Mouse (Mus musculus): ENCODE results near the gene Sorbs2. TPM values are rescaled to one million over a fixed set of nuclear protein-coding genes. Genes with fewer than 3 reads are reported as not detected.

Sorbs2 gene
- polyA plus RNA-seq, 1 experiment from 2014 or later: 16.7 TPM

DNA sequence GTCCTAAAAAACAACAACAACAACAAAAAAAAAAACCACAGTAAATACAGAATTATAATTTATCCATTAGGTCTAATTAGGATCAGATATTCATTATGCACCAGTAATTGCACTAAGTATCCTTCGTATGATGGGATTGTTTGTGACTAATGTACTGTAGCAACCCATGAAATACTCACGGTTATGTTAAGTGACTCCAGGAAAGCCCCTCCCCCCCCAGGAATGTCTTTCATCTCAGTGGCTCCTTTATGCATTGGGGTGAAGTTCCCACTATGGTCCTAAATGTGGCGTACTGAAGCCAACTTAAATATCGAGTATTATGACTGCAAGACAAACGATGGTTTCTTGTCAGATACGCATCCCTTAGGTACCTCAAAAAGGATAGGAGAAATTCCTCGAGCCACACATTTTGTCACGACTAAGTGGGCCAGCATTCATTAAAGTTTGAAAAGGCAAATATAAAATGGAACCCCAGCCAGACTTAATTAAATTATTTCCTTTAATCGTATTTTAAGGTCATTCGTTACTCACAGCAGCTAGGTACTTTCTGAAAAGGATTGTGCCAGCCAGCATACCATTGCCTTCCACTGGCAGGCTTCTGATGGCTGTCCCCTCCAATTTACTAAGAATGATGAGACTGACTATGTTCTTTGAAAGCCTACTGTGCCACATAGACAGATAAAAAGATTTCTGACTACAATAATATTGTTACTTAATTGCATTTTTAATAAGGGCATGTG, 169.7 kb downstream of the Sorbs2 start:
- H3K4me3 ChIP-seq: no peak overlapping the region
- no peak for DNase-seq (ENCODE audit: low spot score)
- H3K27me3 ChIP-seq (ENCODE audit: low read depth, poor library complexity, severe bottlenecking): no peaks in the 10 kb centered on the region
- H3K27ac ChIP-seq: no peak overlapping the region
- H3K36me3 ChIP-seq: no peaks in the 10 kb centered on the region
- 60% methylated on average over 10 of the region's 10 CpGs for WGBS
- H3K4me1 ChIP-seq: peaks cover 18% of the 10 kb centered on the region
- no peaks in the 10 kb centered on the region for H3K9me3 ChIP-seq (replicated peaks)

DNA sequence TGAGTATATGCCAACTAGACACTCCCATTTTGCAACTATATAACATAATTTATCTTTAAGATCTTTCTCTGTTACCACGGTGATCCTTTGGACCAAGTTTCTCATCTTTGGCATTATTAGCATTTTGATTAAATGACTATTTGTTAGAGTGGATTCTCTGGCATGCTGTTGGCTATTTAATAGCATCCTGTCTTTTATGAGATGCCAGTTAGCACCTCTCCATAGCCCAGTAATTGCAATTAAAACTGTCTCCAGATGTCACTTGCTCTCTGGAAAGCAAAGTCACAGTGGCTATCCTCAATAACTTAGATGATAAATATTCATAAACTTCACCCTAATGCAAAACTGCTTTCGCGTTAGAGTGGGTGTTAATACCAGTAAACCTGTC, 170.3 kb downstream of the Sorbs2 start:
- no peaks in the 10 kb centered on the region for H3K27me3 ChIP-seq (ENCODE audit: low read depth, poor library complexity, severe bottlenecking)
- H3K27ac ChIP-seq: no peak overlapping the region
- DNase-seq (ENCODE audit: low spot score): no peak
- H3K9me3 ChIP-seq (replicated peaks): no peaks in the 10 kb centered on the region
- peaks cover 18% of the 10 kb centered on the region for H3K4me1 ChIP-seq
- WGBS: 71% methylated on average over 3 of the region's 3 CpGs
- no peaks in the 10 kb centered on the region for H3K36me3 ChIP-seq
- H3K4me3 ChIP-seq: no peak overlapping the region

GRCm38 (mm10) chr8:45681171-45681570, 173.6 kb downstream of the Sorbs2 start:
- Histone ChIP-seq H3K9me3 (replicated peaks) (no peaks in the 10 kb centered on the region), H3K27ac (no peak overlapping the region), H3K27me3 (ENCODE audit: low read depth, poor library complexity, severe bottlenecking) (no peaks in the 10 kb centered on the region), H3K4me3 (no peak overlapping the region), H3K36me3 (no peaks in the 10 kb centered on the region), H3K4me1 (peaks cover 18% of the 10 kb centered on the region)
- no peak for DNase-seq (ENCODE audit: low spot score)
- WGBS: 69% methylated on average over 3 of the region's 3 CpGs

DNA sequence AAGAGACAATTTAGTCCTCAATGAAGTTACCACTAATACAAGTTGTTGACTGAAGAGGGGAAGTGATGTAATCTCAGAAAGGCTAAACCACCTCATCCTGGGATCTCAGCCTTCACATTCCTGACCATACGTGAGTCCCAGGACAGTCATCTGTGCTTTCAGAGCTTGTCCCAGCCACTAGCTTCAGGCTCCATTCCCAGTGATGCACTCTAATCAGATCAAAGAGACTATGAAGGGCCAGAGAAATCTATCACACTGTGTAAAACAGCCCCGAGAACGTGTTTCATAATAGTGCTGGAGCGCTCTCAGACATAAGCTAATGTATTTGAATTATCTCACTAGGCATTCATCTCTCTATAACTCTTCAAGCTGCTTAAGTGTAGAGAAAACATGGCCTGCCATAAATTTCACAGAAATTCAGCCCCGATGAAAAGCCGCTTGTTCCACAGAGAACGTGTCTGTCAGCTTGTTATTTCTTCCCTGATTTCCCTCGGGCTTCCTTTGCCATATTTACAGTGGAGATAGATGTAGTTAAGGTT, 175.3 kb downstream of the Sorbs2 start:
- H3K27me3 ChIP-seq (ENCODE audit: low read depth, poor library complexity, severe bottlenecking): no peaks in the 10 kb centered on the region
- 84% methylated on average over 8 of the region's 8 CpGs for WGBS
- no peak overlapping the region for H3K27ac ChIP-seq
- H3K36me3 ChIP-seq: no peaks in the 10 kb centered on the region
- H3K9me3 ChIP-seq (replicated peaks): no peaks in the 10 kb centered on the region
- DNase-seq (ENCODE audit: low spot score): no peak
- no peak overlapping the region for H3K4me3 ChIP-seq
- peaks cover 14% of the 10 kb centered on the region for H3K4me1 ChIP-seq

DNA sequence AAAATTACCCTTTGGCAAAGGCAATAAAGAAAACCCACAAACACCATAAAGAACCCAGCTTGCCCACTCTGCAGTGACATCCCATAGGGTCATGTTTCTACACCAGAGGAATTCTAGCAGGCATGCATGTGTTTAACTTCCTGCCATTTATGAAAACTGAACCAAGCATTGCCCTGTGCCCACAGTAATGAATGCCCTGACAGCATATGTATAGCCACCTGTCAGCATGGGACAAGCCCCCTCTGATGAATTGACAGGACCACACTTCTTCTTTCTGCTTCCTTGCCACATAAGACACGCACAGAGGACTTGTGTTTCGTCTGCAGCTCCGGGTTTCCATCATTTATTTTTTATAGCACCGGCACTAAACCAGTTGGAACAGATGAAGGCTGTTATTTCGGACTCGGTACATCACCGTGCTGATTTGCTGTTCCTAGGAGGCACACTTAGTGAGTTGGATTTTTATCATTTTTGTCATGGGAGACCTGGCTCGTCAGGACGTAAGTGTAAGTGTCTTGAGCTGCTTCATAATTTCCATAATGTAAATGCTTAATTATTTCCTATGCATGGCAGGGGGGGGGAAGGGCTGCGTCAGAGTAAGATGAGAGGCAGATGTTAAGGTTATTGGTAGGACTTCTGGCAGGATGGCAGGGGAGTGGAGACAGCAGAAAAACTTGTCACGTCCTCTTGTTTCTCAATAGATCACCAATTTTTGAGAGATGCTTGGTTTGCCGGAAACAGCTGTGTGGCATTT, 180.5 kb downstream of the Sorbs2 start:
- no peak for DNase-seq (ENCODE audit: low spot score)
- no peaks in the 10 kb centered on the region for H3K36me3 ChIP-seq
- no peaks in the 10 kb centered on the region for H3K9me3 ChIP-seq (replicated peaks)
- no peak overlapping the region for H3K4me3 ChIP-seq
- WGBS: 73% methylated on average over 12 of the region's 12 CpGs
- peaks cover 19% of the 10 kb centered on the region for H3K4me1 ChIP-seq
- no peaks in the 10 kb centered on the region for H3K27me3 ChIP-seq (ENCODE audit: low read depth, poor library complexity, severe bottlenecking)
- no peak overlapping the region for H3K27ac ChIP-seq

DNA sequence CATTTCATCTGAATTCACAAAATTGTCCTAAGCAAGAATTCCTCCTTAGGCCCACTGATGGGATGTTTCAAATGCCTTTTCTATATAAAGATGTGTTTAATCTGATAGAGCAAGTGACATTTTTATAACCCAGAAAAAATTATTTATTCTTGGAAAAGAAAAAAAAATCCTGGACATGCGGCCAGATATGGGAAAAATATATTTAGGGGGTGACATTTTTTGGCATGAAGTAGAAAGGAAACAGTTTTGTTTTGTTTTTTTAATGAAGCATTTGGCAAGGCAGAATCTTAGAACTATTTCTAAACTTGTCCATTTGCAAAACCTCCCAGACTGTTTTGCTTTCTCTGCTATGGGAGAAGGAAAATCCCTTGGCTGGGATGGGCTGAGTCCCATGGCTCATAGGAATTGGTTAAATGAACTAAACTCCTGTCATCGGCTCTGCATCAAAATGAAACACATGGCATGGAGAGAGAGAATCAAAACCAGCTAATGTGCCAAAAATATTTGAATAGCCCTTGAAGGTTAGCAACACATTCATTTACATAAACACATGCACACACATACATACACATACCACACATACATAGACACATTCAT, 182.1 kb downstream of the Sorbs2 start:
- Histone ChIP-seq H3K36me3 (no peaks in the 10 kb centered on the region), H3K27ac (no peak overlapping the region), H3K4me1 (peaks cover 19% of the 10 kb centered on the region), H3K27me3 (ENCODE audit: low read depth, poor library complexity, severe bottlenecking) (no peaks in the 10 kb centered on the region), H3K9me3 (replicated peaks) (no peaks in the 10 kb centered on the region), H3K4me3 (no peak overlapping the region)
- 94% methylated on average over 2 of the region's 2 CpGs for WGBS
- DNase-seq (ENCODE audit: low spot score): no peak

- 90% methylated on average over 5 of the region's 5 CpGs for WGBS
- DNase-seq (ENCODE audit: low spot score): no peak
- no peaks in the 10 kb centered on the region for H3K4me1 ChIP-seq
- H3K27ac ChIP-seq: no peak overlapping the region
- H3K9me3 ChIP-seq (replicated peaks): no peaks in the 10 kb centered on the region
- no peaks in the 10 kb centered on the region for H3K27me3 ChIP-seq (ENCODE audit: low read depth, poor library complexity, severe bottlenecking)
- H3K36me3 ChIP-seq: no peaks in the 10 kb centered on the region
- H3K4me3 ChIP-seq: no peak overlapping the region
These were observed 192.5 kb downstream of the Sorbs2 start for GRCm38 (mm10) chr8:45700100-45700499.

- Histone ChIP-seq H3K27me3 (ENCODE audit: low read depth, poor library complexity, severe bottlenecking) (no peaks in the 10 kb centered on the region), H3K9me3 (replicated peaks) (no peaks in the 10 kb centered on the region), H3K4me1 (no peaks in the 10 kb centered on the region), H3K4me3 (no peak overlapping the region), H3K27ac (no peak overlapping the region), H3K36me3 (no peaks in the 10 kb centered on the region)
- DNase-seq (ENCODE audit: low spot score): no peak
- 85% methylated on average over 4 of the region's 4 CpGs for WGBS
These were observed 196.1 kb downstream of the Sorbs2 start for GRCm38 (mm10) chr8:45703700-45704101.

DNA sequence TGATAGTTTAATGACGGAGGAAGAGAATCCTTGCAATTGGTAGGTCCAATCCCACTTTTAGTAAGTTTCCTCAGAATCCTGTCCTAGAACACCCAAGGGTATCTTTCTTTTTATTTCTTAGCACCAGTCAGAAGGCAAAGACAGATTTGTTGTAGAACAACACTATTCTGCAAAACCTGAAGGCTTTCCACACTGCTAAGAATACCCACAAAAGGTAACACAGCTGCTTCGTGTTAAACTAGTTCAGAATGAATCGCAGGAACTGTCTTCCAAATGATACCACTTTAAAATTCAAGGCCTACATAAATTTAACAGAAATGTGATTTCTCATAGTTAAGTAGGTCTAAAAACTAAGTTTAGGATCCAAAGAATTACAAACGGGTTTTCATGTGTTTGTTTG, 201.5 kb downstream of the Sorbs2 start:
- Histone ChIP-seq H3K9me3 (replicated peaks) (no peaks in the 10 kb centered on the region), H3K36me3 (no peaks in the 10 kb centered on the region), H3K27me3 (ENCODE audit: low read depth, poor library complexity, severe bottlenecking) (no peaks in the 10 kb centered on the region), H3K4me1 (no peaks in the 10 kb centered on the region), H3K27ac (no peak overlapping the region), H3K4me3 (no peak overlapping the region)
- 90% methylated on average over 4 of the region's 4 CpGs for WGBS
- DNase-seq (ENCODE audit: low spot score): no peak

DNA sequence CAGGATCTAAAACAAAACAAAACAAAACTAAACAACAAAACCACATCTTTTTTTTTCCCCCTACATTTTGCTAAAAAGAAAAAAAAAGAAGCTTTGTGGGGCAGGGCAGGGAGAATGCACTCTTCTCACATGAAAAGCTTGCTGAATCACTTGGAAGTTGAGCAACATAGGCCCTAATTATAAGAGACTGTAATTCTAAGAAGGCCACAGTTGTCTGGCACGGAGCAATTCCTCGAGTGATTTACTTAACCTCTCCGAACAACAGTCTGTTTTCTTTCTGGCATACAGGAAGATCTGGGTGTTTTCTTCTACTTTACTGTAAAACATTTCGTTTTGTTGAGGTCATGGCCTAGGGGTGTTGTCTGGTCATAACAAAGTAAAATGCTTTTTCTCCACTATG, 202.1 kb downstream of the Sorbs2 start:
- Histone ChIP-seq H3K27me3 (ENCODE audit: low read depth, poor library complexity, severe bottlenecking) (no peaks in the 10 kb centered on the region), H3K36me3 (no peaks in the 10 kb centered on the region), H3K4me1 (peaks cover 3% of the 10 kb centered on the region; the same call in 1 of the 2 replicates), H3K4me3 (no peak overlapping the region), H3K9me3 (replicated peaks) (no peaks in the 10 kb centered on the region), H3K27ac (no peak overlapping the region)
- 68% methylated on average over 4 of the region's 4 CpGs for WGBS
- no peak for DNase-seq (ENCODE audit: low spot score)

- Histone ChIP-seq H3K27ac (no peak overlapping the region), H3K27me3 (ENCODE audit: low read depth, poor library complexity, severe bottlenecking) (no peaks in the 10 kb centered on the region), H3K4me3 (no peak overlapping the region), H3K9me3 (replicated peaks) (no peaks in the 10 kb centered on the region), H3K4me1 (peaks cover 10% of the 10 kb centered on the region), H3K36me3 (no peaks in the 10 kb centered on the region)
- DNase-seq (ENCODE audit: low spot score): no peak
- 96% methylated on average over 6 of the region's 6 CpGs for WGBS
These were observed 205.0 kb downstream of the Sorbs2 start for GRCm38 (mm10) chr8:45712610-45713009.

GRCm38 (mm10) chr8:45714806-45715205, 207.2 kb downstream of the Sorbs2 start:
- DNase-seq (ENCODE audit: low spot score): no peak
- Histone ChIP-seq H3K27me3 (ENCODE audit: low read depth, poor library complexity, severe bottlenecking) (no peaks in the 10 kb centered on the region), H3K4me3 (no peak overlapping the region), H3K9me3 (replicated peaks) (no peaks in the 10 kb centered on the region), H3K27ac (no peak overlapping the region), H3K4me1 (peaks cover 10% of the 10 kb centered on the region), H3K36me3 (no peaks in the 10 kb centered on the region)
- 34% methylated on average over 3 of the region's 3 CpGs for whole genome bisulfite sequencing

Data from limb, embryonic 10.5 days (tissue).